Mouse (Mus musculus) neutrophil, adult 5-6 weeks (primary cell): ENCODE measurements around the gene Lrrc45. TPM values are rescaled to one million over a fixed set of nuclear protein-coding genes. Genes with fewer than 3 reads are reported as not detected.
"Not testable (repeated sequence)": the region's sequence is repeated elsewhere in the genome, so short reads cannot be mapped to it uniquely, and the experiment has no call there.

Source experiments
- ATAC-seq: fragments of 151-379, 151-347 bp; 2 replicates; pipeline ENCODE4 v1.8.0; 2017; ENCODE audit warnings: mild to moderate bottlenecking, moderate TSS enrichment; ENCODE audit not compliant: insufficient number of reproducible peaks, poor library complexity, low FRiP score, severe bottlenecking; ENCODE audit errors: extremely low read depth
- total RNA-seq: library from RNA; stranded (forward); fragments of 200-1000 nt; gene quantifications from 2 replicates; pipeline ENCODE4 v1.2.3, GENCODE M21; 2017

The Lrrc45 gene
- total RNA-seq: 47.1 and 47.6 TPM in 2 replicates

GRCm38 (mm10) chr11:120713580-120714518 is at the start of gene Lrrc45, which contains the start of gene Cenpx:
Gene Lrrc45 (plus strand): TSS chr11:120713925.
Gene Cenpx (minus strand): TSS chr11:120713738.
- ATAC-seq: peak; percentile 95

GRCm38 (mm10) chr11:120665406-120665805 is 48.3 kb upstream of the Lrrc45 start:
- ATAC-seq: no peak

- ATAC-seq: no peak
Observed at GRCm38 (mm10) chr11:120666617-120667016, 47.1 kb upstream of the Lrrc45 start.

- peak; percentile 85 for ATAC-seq
Observed at GRCm38 (mm10) chr11:120672687-120673593, 40.8 kb upstream of the Lrrc45 start, which contains the start of gene Aspscr1. Gene Aspscr1 (plus strand): TSS chr11:120672973.

GRCm38 (mm10) chr11:120673594-120674122 is 40.1 kb upstream of the Lrrc45 start:
- ATAC-seq: no peak

- ATAC-seq: not testable (repeated sequence)
Observed at GRCm38 (mm10) chr11:120675875-120676274, 37.9 kb upstream of the Lrrc45 start.

- ATAC-seq: no peak
Observed at GRCm38 (mm10) chr11:120676951-120677350, 36.8 kb upstream of the Lrrc45 start.

GRCm38 (mm10) chr11:120679909-120680308 is 33.8 kb upstream of the Lrrc45 start:
- ATAC-seq: peak; percentile 45

GRCm38 (mm10) chr11:120682683-120683082 is 31.0 kb upstream of the Lrrc45 start:
- ATAC-seq: no peak

- no peak for ATAC-seq
Observed at GRCm38 (mm10) chr11:120683536-120683935, 30.2 kb upstream of the Lrrc45 start.

GRCm38 (mm10) chr11:120684086-120684485 is 29.6 kb upstream of the Lrrc45 start:
- no peak for ATAC-seq

- no peak for ATAC-seq
Observed at GRCm38 (mm10) chr11:120684660-120685059, 29.1 kb upstream of the Lrrc45 start.

- ATAC-seq: no peak
Observed at GRCm38 (mm10) chr11:120686650-120687272, 27.0 kb upstream of the Lrrc45 start.

- no peak for ATAC-seq
Observed at GRCm38 (mm10) chr11:120689365-120689764, 24.4 kb upstream of the Lrrc45 start.

GRCm38 (mm10) chr11:120692471-120693011 is 21.2 kb upstream of the Lrrc45 start:
- no peak for ATAC-seq

GRCm38 (mm10) chr11:120693461-120693860 is 20.3 kb upstream of the Lrrc45 start:
- no peak for ATAC-seq

GRCm38 (mm10) chr11:120695184-120695583 is 18.5 kb upstream of the Lrrc45 start:
- ATAC-seq: no peak

- ATAC-seq: no peak
Observed at GRCm38 (mm10) chr11:120695641-120696040, 18.1 kb upstream of the Lrrc45 start.
